Mouse (Mus musculus): Measurements from ENCODE around the gene Slit1.

Slit1 gene

DNA sequence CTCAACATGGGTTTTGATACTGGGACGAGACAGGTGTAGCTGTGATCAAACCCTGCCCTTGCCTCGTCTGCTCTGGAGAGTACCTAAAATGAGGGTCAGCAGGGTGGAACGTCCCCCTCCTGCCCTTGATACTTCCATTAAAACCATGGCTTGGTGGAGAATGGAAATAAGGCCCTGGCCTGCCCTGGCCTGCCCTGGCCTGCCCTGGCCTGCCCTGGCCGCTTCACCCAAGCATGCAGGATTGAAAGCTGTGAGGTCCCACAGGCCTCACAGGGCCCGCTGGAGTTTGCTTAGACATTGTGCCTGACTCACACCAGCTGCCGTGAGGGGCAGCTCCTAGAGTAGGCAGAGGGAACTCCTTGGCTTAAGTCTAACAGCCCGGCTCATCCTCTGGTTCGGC lies 55.6 kb downstream of the Slit1 start:
- no peak for DNase-seq (ENCODE audit: low spot score)

DNA sequence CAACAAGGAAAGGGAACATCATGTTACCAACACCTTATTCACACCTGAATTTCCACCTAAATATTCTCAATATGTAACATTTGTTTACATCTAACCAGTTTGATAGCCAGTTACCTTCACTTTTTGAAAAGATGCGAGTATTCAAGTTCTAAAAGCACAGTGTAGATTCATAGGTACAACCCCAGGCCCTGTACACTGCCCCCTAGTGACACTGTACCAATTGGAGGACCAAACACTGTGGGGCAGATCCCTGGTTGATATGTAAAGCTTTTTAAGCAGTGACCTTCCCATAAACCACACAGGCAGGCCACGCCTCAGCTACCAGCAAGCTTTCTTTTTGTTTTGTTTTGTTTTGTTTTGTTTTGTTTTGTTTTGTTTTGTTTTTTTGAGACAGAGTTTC lies 57.3 kb downstream of the Slit1 start:
- DNase-seq (ENCODE audit: low spot score): no peak

DNA sequence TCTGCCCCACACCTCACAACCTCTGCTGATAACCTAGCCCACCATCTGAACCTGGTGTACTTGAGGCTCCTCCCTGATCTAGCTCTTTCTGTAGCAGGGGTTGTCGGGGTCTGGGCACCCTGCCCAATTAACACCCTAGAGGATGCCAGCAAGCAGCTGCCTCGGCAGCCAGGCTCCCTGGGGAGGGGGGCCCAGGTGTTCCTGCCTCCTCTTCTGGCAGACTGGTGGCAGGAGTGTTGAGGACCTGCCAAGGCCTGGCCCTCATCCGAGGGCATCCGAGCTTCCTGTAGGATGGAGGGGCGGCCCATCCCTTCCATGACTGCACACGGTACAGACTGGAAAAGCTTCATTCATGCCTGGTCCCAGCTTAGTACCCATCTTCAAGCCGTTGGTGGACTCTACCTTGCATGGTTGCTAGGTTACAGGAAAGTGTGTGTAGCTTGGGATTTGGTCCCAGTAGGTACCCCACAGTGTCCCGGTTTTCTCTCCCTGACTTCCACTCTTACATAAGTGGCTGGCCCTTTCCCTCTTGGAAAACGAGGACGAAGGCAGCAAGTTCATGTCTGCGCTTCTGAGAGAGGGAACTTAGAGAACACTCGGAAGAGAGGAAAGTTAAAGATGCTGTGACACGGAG lies 57.9 kb downstream of the Slit1 start:
- no peak for DNase-seq (ENCODE audit: low spot score)

DNA sequence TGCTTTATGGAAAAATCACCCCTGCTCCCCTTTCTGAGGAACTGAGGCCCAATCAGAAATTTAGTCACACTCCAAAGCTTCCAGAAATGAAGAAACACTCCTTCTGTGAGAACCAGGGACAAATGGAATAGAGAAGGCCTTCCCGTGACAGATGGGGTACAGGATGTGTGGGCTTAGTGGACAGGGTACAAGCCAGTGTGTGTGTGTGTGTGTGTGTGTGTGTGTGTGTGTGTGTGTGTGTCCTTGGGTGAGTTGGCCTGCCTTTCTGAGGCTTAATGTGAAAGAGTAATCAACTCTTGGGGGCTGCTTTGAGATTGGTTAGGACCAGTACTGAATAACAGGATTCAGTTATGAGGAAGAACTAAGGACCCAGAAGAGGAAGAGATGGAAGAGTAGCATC lies 58.6 kb downstream of the Slit1 start:
- DNase-seq (ENCODE audit: low spot score): no peak

DNA sequence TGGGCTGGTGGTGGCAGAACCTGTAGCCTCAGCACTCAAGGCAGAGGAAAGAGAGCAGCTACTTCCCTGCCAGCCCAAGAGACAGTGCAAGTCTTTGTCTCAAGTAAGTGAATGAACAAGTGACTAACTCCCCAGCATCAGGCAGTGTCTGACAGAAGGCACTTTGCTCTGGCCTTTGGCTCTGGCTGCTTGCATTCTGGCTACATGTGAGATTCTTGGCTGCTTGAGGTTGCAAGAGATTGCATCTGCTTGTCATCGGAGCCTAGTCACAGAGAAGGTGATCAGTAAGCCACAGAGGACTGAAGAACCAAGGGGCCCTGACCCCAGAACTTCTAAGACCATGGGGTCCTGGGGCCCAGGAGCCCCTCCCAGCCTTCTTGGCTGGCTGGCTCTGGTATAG lies 59.5 kb downstream of the Slit1 start:
- no peak for DNase-seq (ENCODE audit: low spot score)

DNA sequence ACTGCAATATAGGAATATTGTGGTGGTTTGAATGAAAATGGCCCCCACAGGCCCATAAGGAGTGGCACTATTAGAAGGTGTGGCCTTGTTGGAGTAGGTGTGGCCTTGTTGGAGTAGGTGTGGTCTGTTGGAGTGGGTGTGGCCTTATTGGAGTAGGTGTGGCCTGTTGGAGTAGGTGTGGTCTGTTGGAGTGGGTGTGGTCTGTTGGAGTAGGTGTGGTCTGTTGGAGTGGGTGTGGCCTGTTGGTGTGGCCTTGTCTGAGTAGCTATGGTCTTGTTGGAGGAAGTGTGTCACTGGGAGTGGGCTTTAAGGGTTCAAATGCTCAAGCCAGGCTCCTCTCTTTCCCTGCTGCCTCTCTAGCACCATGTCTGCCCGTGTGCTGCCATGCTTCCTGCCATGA lies 63.2 kb downstream of the Slit1 start:
- no peak for DNase-seq (ENCODE audit: low spot score)

DNA sequence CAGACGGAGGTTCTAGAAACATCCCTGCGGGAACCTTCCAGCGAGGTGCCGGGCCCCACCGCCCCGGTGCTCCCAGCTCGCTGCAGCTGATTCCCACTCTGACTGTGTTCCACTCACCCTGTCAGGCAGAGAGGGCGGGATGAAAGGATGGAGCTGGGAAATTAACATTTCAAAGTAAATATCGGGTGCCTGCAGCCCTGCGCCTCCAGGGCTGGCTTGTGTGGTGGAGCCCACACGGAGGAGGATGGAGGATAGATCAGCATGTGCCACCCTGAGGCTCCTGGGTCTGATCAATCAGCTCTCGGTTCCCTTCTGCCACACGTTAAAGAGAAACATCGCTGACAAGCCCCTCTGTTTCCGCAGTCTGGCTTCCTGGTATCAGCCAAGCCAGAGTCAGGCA lies 64.4 kb downstream of the Slit1 start:
- DNase-seq (ENCODE audit: low spot score): no peak

DNA sequence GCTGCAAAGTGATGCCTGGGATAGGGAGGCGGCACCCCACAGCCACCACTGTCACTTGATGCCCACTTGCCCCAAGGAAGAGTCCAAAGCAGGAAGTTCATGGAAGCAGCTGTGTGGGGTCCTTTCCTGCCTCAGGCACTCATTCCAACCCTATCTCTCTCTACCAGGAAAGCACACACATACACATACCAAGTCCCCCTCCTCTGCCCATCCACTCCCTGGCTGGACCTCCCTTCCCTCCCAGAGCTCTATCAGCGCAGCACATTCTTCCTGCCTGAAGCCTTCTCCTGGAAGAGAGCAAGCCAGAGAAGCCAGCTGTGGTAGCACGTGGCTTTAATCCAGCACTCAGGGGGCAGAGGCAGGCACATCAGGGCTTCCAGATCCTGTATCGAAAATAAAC lies 65.9 kb downstream of the Slit1 start:
- DNase-seq (ENCODE audit: low spot score): no peak

DNA sequence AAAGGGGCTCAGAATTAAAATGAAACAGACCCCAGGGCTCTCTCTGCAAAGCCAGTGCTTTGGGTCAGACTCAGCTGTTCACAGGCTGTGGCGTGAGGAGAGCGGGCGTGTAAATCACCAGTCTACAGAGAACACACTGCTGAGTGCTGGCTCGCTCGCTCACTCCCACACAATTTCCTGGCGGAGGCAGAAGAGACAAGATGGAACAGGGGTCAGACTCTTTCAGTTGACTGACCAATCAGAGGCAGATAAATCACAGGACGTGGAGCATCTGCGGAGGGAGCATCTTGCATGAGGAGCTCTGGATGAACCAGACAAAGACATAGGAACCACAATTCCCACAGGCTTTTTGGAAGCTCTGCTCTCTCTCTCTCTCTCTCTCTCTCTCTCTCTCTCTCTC lies 67.9 kb downstream of the Slit1 start:
- DNase-seq (ENCODE audit: low spot score): peak; percentile 26

DNA sequence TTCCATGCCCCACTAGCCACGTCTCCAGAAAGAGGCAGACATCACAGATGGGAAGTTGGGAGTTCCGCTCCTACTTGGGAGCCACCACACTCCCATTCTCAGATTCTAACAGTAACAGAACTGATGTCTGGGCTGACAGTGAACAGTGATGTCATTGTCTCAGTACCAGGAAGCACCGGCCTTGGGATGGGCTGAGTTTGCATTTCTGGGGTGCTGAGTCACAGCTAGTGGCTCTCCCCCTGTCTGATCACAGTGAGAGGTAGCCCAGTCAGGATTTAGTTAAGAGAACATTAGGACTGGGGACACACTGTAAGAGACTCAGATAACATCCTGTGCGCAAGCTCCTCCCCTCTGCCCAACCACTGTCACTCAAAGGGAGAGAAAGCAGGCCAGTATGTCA lies 69.1 kb downstream of the Slit1 start:
- DNase-seq (ENCODE audit: low spot score): no peak

DNA sequence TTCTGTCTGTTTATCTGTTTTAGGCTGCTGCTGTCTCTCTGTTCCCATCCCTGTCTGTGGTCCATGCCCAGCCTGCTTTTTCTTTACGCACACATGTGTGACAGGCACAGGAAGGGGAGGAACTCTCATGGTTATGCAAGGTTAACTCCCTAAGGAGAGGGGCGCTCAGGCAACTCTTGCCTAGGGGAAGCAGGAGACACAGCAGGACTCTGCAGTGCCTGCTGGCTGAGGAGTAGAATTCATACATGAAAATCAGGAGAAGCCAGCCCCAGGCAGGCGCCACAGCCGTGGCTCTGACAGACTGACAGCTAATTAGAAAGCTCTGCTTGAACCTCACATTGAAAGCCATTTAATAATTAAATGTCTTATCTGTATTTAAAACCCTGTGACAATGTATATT lies 70.6 kb downstream of the Slit1 start:
- DNase-seq (ENCODE audit: low spot score): no peak

DNA sequence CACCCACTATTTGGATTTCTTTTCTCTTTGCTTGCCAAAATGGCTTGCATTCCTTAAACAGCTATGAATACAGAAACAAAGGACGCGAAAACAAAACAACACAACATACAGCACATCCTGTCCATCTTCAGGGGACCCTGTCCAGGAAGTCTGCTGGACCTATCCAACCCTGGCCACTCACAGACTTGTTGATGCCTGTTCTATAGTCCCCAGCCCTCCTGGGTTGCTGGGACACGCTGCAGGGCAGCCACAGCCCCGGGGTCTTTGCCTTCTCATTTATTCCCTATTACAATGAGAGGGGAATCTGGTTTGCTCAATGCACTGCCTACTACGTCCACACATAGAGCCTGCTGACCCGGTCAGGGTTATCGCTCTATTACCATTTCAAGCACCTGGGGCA lies 72.5 kb downstream of the Slit1 start:
- DNase-seq (ENCODE audit: low spot score): no peak

DNA sequence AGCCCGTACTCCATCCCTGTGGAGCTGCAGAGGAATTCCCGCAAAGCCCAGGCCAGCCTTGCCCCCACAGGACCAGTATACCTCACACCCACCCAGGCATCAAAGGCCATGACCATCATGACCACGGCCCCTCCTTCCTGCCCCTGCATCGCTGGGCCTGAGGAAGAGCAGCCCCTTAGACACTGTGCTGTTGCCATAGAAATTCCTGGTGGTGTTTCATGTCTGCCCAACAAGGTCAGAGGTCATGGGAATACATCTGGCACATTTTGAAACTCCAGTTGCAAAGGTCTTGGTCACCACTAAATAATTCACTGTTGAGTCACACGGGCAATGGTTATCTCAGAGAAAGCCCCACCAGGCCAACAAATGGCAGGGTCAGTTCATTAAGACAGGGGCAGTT lies 73.0 kb downstream of the Slit1 start:
- DNase-seq (ENCODE audit: low spot score): no peak

DNA sequence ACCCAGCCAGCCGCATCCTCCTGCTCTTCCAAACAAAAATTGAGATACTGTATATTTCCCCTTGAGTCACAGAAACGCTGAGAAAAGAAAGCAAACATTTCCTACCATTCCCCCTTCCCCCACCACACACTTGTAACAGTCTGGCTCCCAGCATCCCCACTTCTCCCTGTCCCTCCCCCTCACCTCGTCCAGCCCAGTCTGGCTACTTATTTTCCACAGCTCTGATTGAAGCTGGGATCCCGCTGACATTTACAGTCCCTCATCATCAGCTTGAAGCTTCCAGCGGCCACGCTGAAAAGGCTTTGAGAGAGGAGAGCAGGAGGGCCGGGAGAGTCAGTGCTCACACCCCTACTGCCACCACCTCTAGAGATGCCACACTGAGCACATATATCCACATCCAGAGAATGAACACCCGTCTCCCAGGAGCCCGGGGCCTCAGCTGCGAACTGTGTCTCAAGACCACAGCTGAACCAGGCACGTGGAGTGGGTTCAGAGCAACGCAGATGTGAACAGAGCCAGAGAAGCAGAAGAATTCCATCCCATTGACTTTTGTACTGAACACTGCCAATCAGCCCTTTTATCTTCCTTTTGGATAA lies 73.6 kb downstream of the Slit1 start:
- DNase-seq (ENCODE audit: low spot score): no peak

DNA sequence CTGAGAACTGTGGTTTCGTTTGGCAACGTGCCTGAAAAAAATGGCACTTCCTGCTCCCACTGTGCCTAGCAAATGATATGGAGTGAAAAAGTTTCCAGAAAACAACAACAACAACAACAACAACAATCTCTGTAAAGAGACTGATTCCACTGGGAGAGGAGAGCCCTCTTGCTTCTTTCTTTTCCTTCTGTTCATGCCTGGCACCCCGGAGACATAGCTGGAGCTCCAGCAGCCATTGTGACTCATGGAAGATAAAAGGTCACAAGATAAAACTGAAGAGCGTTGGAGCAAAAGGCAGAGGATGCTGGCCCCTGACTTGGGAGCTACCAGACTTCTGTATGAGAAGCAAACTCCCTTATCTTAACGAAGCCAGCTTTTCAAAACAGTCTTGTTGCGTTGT lies 75.9 kb downstream of the Slit1 start:
- no peak for DNase-seq (ENCODE audit: low spot score)

DNA sequence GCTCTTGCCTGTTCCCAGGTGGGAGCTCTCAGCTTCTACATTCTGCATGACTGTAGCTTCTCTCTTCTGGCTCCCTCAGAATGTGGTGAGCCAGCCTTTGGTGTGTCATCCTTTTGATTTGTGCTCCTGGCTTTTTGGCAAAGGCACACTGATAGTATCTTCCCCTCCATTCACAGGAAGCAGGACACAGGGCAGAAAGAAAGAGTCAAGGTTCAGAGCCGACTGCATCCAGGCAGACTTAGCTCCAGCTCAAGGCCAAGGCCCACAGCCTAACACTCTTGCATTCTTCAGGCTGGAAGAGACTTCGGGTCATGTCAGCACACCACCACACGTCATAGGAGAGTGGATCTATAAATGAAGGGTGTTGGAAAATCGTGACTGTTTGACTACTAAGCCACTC lies 77.5 kb downstream of the Slit1 start:
- DNase-seq (ENCODE audit: low spot score): no peak

DNA sequence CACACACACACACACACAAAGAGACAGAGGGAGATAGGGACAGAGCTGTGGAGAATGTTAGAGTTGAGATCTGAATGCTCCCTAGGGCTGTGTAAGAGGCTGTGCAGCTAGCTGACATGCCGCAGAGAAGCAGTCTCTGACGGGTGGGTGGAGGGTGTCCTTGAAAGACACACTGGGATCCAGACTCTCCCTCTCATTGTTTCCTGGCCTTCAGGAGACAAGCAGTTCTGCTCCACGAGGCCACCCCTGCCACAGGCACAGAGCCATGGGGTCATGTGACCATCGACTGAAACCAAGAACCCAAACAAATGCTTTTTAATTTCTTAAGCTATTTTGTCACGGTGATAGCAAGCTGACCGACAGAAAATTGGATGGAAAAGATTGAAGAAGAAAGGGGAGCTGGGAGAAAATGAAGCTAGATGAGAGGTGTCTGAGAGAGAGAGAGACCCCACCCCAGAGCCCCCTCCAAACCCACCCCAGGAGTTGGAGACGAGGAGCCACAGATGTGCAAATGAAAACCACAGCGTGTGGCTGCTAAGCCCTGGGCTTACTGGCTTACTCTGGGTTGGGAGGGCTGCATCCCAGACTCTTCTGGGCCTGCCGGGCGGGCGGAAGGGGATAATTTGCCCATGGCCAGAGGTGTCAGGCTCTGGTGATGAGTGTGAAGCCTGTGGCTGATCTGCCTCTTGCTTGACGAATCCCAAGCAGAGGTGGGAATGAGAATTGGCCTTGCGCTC lies 79.8 kb downstream of the Slit1 start:
- DNase-seq (ENCODE audit: low spot score): peak; percentile 74

DNA sequence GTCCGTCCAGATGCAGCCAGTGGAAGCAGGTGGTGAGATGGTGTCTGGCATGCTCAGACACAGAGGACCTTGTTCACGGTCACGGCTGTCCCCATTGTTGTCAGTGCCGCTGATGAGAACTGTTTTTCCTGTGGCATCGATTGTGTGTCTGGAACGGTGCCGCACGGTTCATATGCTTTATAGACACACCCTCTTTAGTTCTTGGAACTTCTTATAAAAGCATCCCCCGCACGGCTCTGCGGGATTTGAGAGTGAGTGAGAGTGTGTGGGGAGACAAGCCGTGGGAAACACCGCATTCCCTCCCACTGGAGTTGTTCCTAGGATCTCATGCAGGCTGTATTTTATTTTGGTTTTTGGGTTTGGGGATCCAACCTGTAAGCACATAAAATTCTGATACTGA lies 82.0 kb downstream of the Slit1 start:
- DNase-seq (ENCODE audit: low spot score): no peak

DNA sequence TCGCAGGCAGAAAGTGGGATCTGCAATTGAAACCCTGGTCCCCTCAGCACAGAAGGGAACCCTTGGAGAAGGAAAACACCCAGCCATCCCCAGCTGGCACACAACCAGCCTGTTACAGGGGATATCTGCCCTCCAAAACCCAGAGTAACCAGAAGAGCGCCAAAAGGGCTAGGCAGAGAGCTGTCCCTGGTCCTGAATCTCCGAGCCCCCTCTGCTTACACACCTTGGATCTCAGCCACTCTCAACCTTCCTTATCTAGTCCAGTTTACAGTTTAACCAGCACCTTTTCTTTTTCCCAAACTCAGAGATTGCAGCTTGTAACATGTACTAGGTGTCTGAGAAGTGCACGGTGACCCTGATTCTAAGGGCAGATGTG lies 82.5 kb downstream of the Slit1 start:
- peak; percentile 25 for DNase-seq (ENCODE audit: low spot score)

DNA sequence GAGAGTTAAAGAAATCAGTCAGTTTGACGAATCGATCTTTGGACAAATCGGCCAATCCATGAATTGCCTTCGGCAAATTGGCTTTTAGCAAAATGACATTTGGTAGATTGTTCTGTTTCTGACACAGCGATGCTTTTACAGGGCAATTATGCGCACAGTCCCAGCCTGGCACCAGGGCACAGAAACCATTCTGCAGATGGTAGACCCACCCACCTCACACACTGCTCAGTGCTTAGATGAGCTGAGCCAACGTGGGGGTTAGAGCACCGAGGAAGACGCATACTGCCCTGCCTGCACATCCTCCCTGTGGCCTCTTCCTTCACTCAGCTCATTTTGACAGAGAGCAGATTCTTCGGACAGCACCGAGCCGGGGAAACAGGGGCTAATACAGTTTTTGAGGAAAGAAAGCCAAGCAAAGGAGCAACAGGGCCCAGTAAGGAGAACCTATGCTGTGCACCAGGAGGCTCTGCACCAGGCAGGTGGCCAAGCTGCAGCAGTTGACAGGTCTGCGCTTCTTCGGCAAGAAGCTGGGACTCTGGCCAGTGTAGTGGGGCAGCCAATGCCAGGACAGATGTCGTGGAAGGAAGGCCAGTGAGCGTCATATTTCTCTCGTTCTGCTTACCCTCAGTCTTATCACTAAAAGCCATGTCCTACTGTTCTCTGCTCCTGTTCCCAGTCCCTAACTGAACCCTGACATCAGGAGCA lies 83.0 kb downstream of the Slit1 start:
- no peak for DNase-seq (ENCODE audit: low spot score)

DNA sequence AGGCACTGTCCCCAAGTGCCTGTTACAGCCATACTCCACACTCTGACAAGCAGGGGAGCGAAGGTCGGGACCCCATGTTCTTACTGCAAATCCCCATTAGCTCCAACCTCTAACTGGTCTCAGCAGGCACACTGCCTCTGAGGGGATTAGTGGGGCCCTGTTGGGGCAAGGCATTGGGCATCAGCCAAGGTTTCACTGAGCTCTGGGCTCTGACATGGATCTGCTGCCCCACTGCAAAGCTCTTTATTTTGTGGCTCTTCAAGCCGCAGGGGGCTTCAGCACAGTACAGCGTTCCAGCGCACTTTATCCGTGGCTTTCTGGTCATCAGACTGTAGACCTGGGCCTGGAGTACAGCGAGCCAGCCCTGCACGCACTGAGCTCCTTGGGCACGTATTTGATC lies 86.0 kb downstream of the Slit1 start:
- no peak for DNase-seq (ENCODE audit: low spot score)

DNA sequence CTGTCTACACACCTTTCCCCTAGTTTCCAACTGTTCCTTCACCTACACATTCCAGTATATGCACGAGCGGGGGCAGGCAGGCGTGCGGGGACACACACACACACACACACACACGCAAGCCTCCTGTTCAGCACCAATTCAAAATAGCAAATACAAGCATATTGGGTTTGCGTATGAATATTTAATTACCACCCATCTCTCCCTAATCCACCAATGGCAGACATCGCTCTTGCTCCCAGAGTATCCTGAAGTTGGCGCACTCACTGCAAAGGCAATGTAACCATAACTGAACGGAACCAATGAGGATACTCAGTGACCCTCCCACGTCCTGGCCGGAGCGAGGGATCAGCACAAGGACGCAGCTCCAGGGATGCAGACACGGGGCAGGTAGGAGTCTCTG lies 86.8 kb downstream of the Slit1 start:
- DNase-seq (ENCODE audit: low spot score): no peak

DNA sequence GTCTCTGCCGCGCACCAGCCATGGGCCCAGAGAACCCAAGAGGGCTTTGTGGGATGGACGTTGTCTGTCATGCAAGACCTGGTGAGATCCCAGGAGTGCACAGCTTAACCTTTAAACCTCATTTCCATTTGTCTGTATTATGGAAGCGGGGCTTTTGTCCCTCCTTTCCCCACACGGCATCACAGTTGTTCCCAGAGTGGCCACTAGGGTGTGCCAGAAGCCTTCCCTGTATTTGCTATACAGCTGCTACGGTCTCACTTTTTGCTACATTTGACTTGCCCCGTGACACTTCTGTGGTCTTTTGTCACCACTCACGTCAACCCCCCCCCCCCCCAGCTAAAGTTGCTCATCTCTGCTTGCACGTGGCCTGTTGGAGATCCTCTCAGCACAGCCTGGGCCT lies 87.5 kb downstream of the Slit1 start:
- DNase-seq (ENCODE audit: low spot score): peak; percentile 56

All from testis, postnatal 14 days (tissue).